Mouse (Mus musculus) hematopoietic stem cell, adult 5-6 weeks (primary cell): ENCODE measurements around the gene Mastl. TPM values are rescaled to one million over a fixed set of nuclear protein-coding genes. Genes with fewer than 3 reads are reported as not detected.

ENCODE experiments used
- ATAC-seq, 2 experiments: fragments of 125-278 bp in 1 of 2; replicated peaks in 1 of 2; 2 replicates each; pipeline ENCODE4 v1.8.0; 2016 to 2017; ENCODE audit warnings: inconsistent platforms in 2 of 2, mild to moderate bottlenecking in 2 of 2, moderate number of reproducible peaks in 2 of 2, low read depth in 1 of 2, moderate TSS enrichment in 1 of 2; ENCODE audit not compliant: low FRiP score in 2 of 2, poor library complexity in 2 of 2, severe bottlenecking in 2 of 2, insufficient read depth in 1 of 2, low TSS enrichment in 1 of 2
- total RNA-seq: library from RNA; stranded (forward); fragments of 172-1452, 232-1000 nt; gene quantifications from 2 replicates; pipeline ENCODE4 v1.2.3, GENCODE M21; 2017

Gene Mastl
- 10.8 and 13.2 TPM in 2 replicates for total RNA-seq

- peak; percentile 89 to 92 for ATAC-seq
Observed at GRCm38 (mm10) chr2:23155777-23156607, at the start of gene Mastl, which contains the start of gene Yme1l1. Gene Mastl (minus strand): TSS chr2:23156024. Gene Yme1l1 (plus strand): TSS chr2:23156369.

GRCm38 (mm10) chr2:23202900-23203670, 47.3 kb upstream of the Mastl start:
- no peak for ATAC-seq

GRCm38 (mm10) chr2:23201034-23201433, 45.2 kb upstream of the Mastl start:
- ATAC-seq: no peak

GRCm38 (mm10) chr2:23194366-23194765, 38.5 kb upstream of the Mastl start:
- ATAC-seq: no peak

- ATAC-seq: no peak
Observed at GRCm38 (mm10) chr2:23172305-23172704, 16.5 kb upstream of the Mastl start.

- peak; percentile 33 to 50 for ATAC-seq
Observed at GRCm38 (mm10) chr2:23156608-23157081, 821 bp upstream of the Mastl start.

- ATAC-seq: no peak
Observed at GRCm38 (mm10) chr2:23155199-23155621, 614 bp downstream of the Mastl start.

GRCm38 (mm10) chr2:23119573-23119972, 36.3 kb downstream of the Mastl start:
- no peak for ATAC-seq

- ATAC-seq: no peak
Observed at GRCm38 (mm10) chr2:23102266-23102665, 53.6 kb downstream of the Mastl start.

- no peak for ATAC-seq
Observed at GRCm38 (mm10) chr2:23097028-23097427, 58.8 kb downstream of the Mastl start.

- ATAC-seq: peak; percentile 56 to 72; a peak in 2 of 4 replicates
Observed at GRCm38 (mm10) chr2:23092216-23092615, 63.6 kb downstream of the Mastl start.

GRCm38 (mm10) chr2:23084540-23084939, 71.3 kb downstream of the Mastl start:
- no peak for ATAC-seq

GRCm38 (mm10) chr2:23078588-23078987, 77.2 kb downstream of the Mastl start:
- ATAC-seq: no peak

- no peak for ATAC-seq
Observed at GRCm38 (mm10) chr2:23077693-23078092, 78.1 kb downstream of the Mastl start.

GRCm38 (mm10) chr2:23076783-23077182, 79.0 kb downstream of the Mastl start:
- no peak for ATAC-seq

GRCm38 (mm10) chr2:23075846-23076245, 80.0 kb downstream of the Mastl start:
- no peak for ATAC-seq

- no peak for ATAC-seq
Observed at GRCm38 (mm10) chr2:23071406-23071805, 84.4 kb downstream of the Mastl start.

- ATAC-seq: no peak
Observed at GRCm38 (mm10) chr2:23070491-23070890, 85.3 kb downstream of the Mastl start.
